Mouse (Mus musculus) lung, embryonic 16.5 days (tissue): ENCODE results near the gene Zfp955a. TPM values are rescaled to one million over a fixed set of nuclear protein-coding genes. Genes with fewer than 3 reads are reported as not detected.
A peak's percentile ranks its signal among the peaks of the same experiment; 100 is the strongest.
"Not testable (repeated sequence)": the region's sequence is repeated elsewhere in the genome, so short reads cannot be mapped to it uniquely, and the experiment has no call there.

ENCODE experiments used
- ATAC-seq: fragments of 200-750 bp; cut with Nextera tagmentation; 2 replicates; pipeline ENCODE4 v1.8.0; 2017; ENCODE audit warnings: low read depth, mild to moderate bottlenecking, moderate library complexity
- H3K27ac ChIP-seq: fragments of 300-500 bp; sonication (generic); 2 replicates; pipeline ENCODE4 v1.5.1; 2014; ENCODE audit warnings: mild to moderate bottlenecking, control low read depth, low read length
- H3K27me3 ChIP-seq: fragments of 300-500 bp; sonication (generic); 2 replicates; pipeline ENCODE4 v1.6.1; 2014; ENCODE audit warnings: low read depth, low read length, mixed read lengths; ENCODE audit not compliant: control insufficient read depth, insufficient read depth
- H3K36me3 ChIP-seq: fragments of 300-500 bp; sonication (generic); 2 replicates; pipeline ENCODE4 v1.6.1; 2014; ENCODE audit warnings: low read length; ENCODE audit not compliant: control insufficient read depth, insufficient read depth
- H3K4me1 ChIP-seq: fragments of 300-500 bp; sonication (generic); replicated peaks from 2 replicates; pipeline ENCODE4 v1.6.1; 2014; ENCODE audit warnings: low read length, mixed read lengths; ENCODE audit not compliant: control insufficient read depth, insufficient read depth
- H3K4me2 ChIP-seq: fragments of 300-500 bp; sonication (generic); 2 replicates; pipeline ENCODE4 v1.6.1; 2014; ENCODE audit warnings: low read depth, low read length, control low read depth
- H3K4me3 ChIP-seq: fragments of 300-500 bp; sonication (generic); 2 replicates; pipeline ENCODE4 v1.5.1; 2014; ENCODE audit warnings: mild to moderate bottlenecking, low read length, control low read depth
- H3K9ac ChIP-seq: fragments of 300-500 bp; sonication (generic); 2 replicates; pipeline ENCODE4 v1.6.1; 2014; ENCODE audit warnings: low read length, control low read depth
- H3K9me3 ChIP-seq: fragments of 300-500 bp; sonication (generic); 2 replicates; pipeline ENCODE4 v1.6.1; 2016; ENCODE audit warnings: low read length; ENCODE audit not compliant: control insufficient read depth
- WGBS: fragments of 180-500 bp; shearing (Covaris S2); extraction: QIAGEN DNeasy Blood & Tissue Kit; methylation state at CpG from one replicate; pipeline ENCODE4 v1.1.7; 2014; 5-methylcytosine and 5-hydroxymethylcytosine counted together
- polyA plus RNA-seq: library from polyadenylated mRNA; unstranded; fragments of >200 nt; fragmentation: Nextera tagmentation; extraction: Ambion mirVana; gene quantifications from 2 replicates; pipeline ENCODE4 v1.2.1, GENCODE M21; 2015

Zfp955a gene
- polyA plus RNA-seq = 20.1 and 20.7 TPM in 2 replicates

- H3K4me1 ChIP-seq, H3K4me3 ChIP-seq, H3K9me3 ChIP-seq, H3K27me3 ChIP-seq, H3K27ac ChIP-seq, H3K36me3 ChIP-seq, H3K9ac ChIP-seq: not testable (repeated sequence)
- ATAC-seq = peak; percentile 99
- H3K4me2 ChIP-seq = 0 out of 2 replicates have a peak within 1 kb of the TSS, but pooled peaks have one; percentile 20
- WGBS = 14% methylated on average over 1 of the region's 34 CpGs
These were observed at the start of gene Zfp955a for GRCm38 (mm10) chr17:33254530-33255318. TSS of gene Zfp955a (minus strand) at chr17:33255145.

GRCm38 (mm10) chr17:33289876-33290149 is 34.9 kb upstream of the Zfp955a start:
- not testable (repeated sequence) for H3K4me2 ChIP-seq, H3K27ac ChIP-seq, H3K36me3 ChIP-seq, H3K9me3 ChIP-seq, ATAC-seq, H3K9ac ChIP-seq, H3K4me3 ChIP-seq, H3K27me3 ChIP-seq, H3K4me1 ChIP-seq
- WGBS = no CpG with 5 or more reads among the region's 9 CpGs

- H3K4me3 ChIP-seq, H3K36me3 ChIP-seq, H3K9ac ChIP-seq, H3K4me1 ChIP-seq, H3K27me3 ChIP-seq, H3K27ac ChIP-seq, H3K9me3 ChIP-seq: not testable (repeated sequence)
- no CpG with 5 or more reads among the region's 25 CpGs for WGBS
- H3K4me2 ChIP-seq = peak within 1 kb of the TSS; percentile 31; the same call in 1 of the 2 replicates
- peak; percentile 100 for ATAC-seq
These were observed 34.3 kb upstream of the Zfp955a start, which contains the start of gene Zfp955b for GRCm38 (mm10) chr17:33289039-33289875. TSS of gene Zfp955b (plus strand) at chr17:33289544.

- no peaks in the 10 kb centered on the region for H3K9me3 ChIP-seq
- WGBS = 82% methylated on average over 9 of the region's 9 CpGs
- no peak overlapping the region for H3K4me2 ChIP-seq
- H3K27ac ChIP-seq = no peak overlapping the region
- ATAC-seq = no peak
- H3K4me1 ChIP-seq = no peaks in the 10 kb centered on the region
- no peaks in the 10 kb centered on the region for H3K27me3 ChIP-seq
- no peak overlapping the region for H3K9ac ChIP-seq
- H3K36me3 ChIP-seq = no peaks in the 10 kb centered on the region
- no peak overlapping the region for H3K4me3 ChIP-seq
These were observed 14.0 kb upstream of the Zfp955a start for GRCm38 (mm10) chr17:33268907-33269306.

DNA sequence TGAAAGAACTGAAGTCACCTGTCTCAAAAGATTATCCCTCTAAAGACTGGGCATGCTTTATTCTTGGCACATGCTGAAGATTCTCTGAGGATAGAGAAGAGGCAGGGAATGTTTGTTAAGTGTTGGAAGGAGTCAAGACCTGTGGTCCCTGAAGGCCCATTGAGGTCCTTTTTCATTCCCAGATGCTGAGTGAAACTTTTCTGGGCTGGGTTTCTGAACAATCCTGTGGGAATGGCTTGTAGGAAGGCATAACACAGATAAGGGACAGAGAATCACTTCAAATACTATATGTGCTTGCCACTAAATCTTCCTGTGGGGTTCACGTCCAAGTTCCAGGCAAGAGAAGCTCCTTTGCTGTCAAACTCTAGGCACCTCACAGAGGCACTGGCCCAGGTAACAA is 9.4 kb upstream of the Zfp955a start, which contains the start of gene Olfr63:
TSS of gene Olfr63 (plus strand) at position 301 of the 400 bp plus-strand sequence.
- 44% methylated on average over 1 of the region's 1 CpGs for WGBS
- H3K4me1 ChIP-seq = no peaks in the 10 kb centered on the region
- ATAC-seq = no peak

DNA sequence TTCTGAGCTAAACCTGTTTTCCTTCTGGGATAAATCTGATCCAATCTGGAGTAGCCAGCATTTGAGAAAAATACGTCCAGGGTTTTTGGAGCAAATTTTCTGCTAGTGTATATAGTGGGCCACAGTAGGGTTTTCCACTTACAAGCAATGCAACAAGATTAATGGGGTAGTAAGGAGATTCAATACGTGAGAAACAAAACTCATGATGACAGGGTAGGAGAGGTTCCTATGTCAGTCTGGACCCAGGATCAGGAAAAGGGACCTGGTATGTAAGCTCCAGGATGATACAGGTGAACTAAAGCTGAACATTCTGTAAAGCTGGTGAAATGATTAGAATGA is 343 bp upstream of the Zfp955a start:
- H3K9ac ChIP-seq, ATAC-seq, H3K27me3 ChIP-seq, H3K4me1 ChIP-seq, H3K4me2 ChIP-seq, H3K36me3 ChIP-seq, H3K4me3 ChIP-seq, H3K9me3 ChIP-seq, H3K27ac ChIP-seq: not testable (repeated sequence)
- WGBS = no CpG with 5 or more reads among the region's 2 CpGs

More for the DNA sequence above, 9.4 kb upstream of the Zfp955a start, which contains the start of gene Olfr63:
- no peak within 1 kb of the TSS for H3K4me3 ChIP-seq
- H3K9ac ChIP-seq = no peak within 1 kb of the TSS
- no peak within 1 kb of the TSS for H3K4me2 ChIP-seq
- no peaks in the 10 kb centered on the region for H3K27me3 ChIP-seq
- H3K9me3 ChIP-seq = no peaks in the 10 kb centered on the region
- no peaks in the 10 kb centered on the region for H3K36me3 ChIP-seq
- no peak within 1 kb of the TSS for H3K27ac ChIP-seq

DNA sequence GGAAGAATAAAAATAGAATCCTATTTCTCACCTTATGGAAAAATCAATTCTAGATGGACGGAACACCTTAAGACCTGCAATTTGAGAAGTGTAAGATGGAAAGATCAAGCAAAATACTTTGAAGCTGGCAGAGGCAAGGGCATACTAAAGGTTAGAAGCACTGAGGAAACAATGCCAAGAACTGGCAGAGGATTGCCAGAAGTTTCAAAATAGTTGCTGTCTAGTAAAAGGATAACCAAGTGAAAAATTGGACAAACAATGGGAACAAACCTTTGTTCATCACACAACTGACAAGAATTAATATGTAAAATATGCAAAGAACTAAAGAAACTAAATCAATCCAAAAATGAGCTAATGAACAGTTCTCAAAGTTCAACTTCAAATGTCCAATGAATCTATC is 18.3 kb downstream of the Zfp955a start:
- not testable (repeated sequence) for H3K4me2 ChIP-seq, H3K4me3 ChIP-seq, H3K27me3 ChIP-seq, ATAC-seq, H3K9me3 ChIP-seq, H3K4me1 ChIP-seq, H3K9ac ChIP-seq, H3K27ac ChIP-seq
- 96% methylated on average over 1 of the region's 1 CpGs for WGBS
- H3K36me3 ChIP-seq = peaks cover 14% of the 10 kb centered on the region

GRCm38 (mm10) chr17:33221590-33221989 is 33.4 kb downstream of the Zfp955a start, which contains the start of gene Olfr1564:
TSS of gene Olfr1564 (minus strand) at chr17:33221690.
- 79% methylated on average over 2 of the region's 2 CpGs for WGBS
- no peak for ATAC-seq

DNA sequence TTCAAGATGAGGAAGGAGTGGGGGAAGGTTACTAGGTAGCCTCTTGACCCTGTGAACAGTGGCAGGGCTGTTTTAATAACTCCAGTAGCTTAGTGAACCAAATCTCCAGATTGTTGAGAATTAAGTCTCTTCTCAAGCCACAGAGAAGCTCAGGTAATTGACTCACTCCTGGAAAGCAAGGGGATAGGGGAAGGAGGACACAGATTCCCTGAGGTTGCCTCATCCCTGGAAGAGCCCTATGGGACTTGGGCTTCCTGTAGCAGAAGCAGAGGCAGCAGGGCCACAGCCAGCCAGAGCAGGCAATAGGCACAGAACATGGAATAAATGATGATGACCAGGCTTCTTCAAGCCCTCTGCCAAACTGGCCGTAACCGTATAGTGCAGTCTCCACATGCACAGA is 63.9 kb downstream of the Zfp955a start, which contains the start of gene Olfr239:
TSS of gene Olfr239 (plus strand) at position 301 of the 400 bp plus-strand sequence.
- not testable (repeated sequence) for ATAC-seq, H3K36me3 ChIP-seq, H3K4me2 ChIP-seq, H3K9ac ChIP-seq, H3K27me3 ChIP-seq, H3K4me3 ChIP-seq, H3K9me3 ChIP-seq, H3K4me1 ChIP-seq, H3K27ac ChIP-seq
- no CpG with 5 or more reads among the region's 2 CpGs for WGBS

More at GRCm38 (mm10) chr17:33221590-33221989, 33.4 kb downstream of the Zfp955a start, which contains the start of gene Olfr1564:
- Histone ChIP-seq H3K4me1 (no peaks in the 10 kb centered on the region), H3K36me3 (no peaks in the 10 kb centered on the region), H3K4me2 (no peak within 1 kb of the TSS), H3K9ac (no peak within 1 kb of the TSS), H3K9me3 (no peaks in the 10 kb centered on the region), H3K27me3 (no peaks in the 10 kb centered on the region), H3K27ac (no peak within 1 kb of the TSS), H3K4me3 (no peak within 1 kb of the TSS)
